Mouse (Mus musculus) intestine, embryonic 15.5 days (tissue): ENCODE data around the gene Apba2. TPM values are rescaled to one million over a fixed set of nuclear protein-coding genes. Genes with fewer than 3 reads are reported as not detected.

Experiments used
- ATAC-seq: fragments of 200-750 bp; cut with Nextera tagmentation; 2 replicates; pipeline ENCODE4 v1.8.0; 2017; ENCODE audit warnings: moderate TSS enrichment, moderate library complexity
- H3K27ac ChIP-seq: fragments of 300-500 bp; sonication (generic); 2 replicates; pipeline ENCODE4 v1.5.1; 2015; ENCODE audit warnings: mild to moderate bottlenecking, inconsistent platforms
- H3K27me3 ChIP-seq: fragments of 300-500 bp; sonication (generic); replicated peaks from 2 replicates; pipeline ENCODE4 v1.6.1; 2015; ENCODE audit warnings: inconsistent platforms
- H3K36me3 ChIP-seq: fragments of 300-500 bp; sonication (generic); 2 replicates; pipeline ENCODE4 v1.6.1; 2015; ENCODE audit warnings: inconsistent platforms
- H3K4me1 ChIP-seq: fragments of 300-500 bp; sonication (generic); replicated peaks from 2 replicates; pipeline ENCODE4 v1.6.1; 2015; ENCODE audit warnings: inconsistent platforms
- H3K4me2 ChIP-seq: fragments of 300-500 bp; sonication (generic); replicated peaks from 2 replicates; pipeline ENCODE4 v1.6.1; 2015; ENCODE audit warnings: mild to moderate bottlenecking, inconsistent platforms
- H3K4me3 ChIP-seq: fragments of 300-500 bp; sonication (generic); replicated peaks from 2 replicates; pipeline ENCODE4 v1.5.1; 2015; ENCODE audit warnings: inconsistent platforms
- H3K9ac ChIP-seq: fragments of 300-500 bp; sonication (generic); 2 replicates; pipeline ENCODE4 v1.6.1; 2015; ENCODE audit warnings: inconsistent platforms
- H3K9me3 ChIP-seq: fragments of 300-500 bp; sonication (generic); 2 replicates; pipeline ENCODE4 v1.6.1; 2016; ENCODE audit warnings: inconsistent platforms
- WGBS: fragments of 180-500 bp; shearing (Covaris S2); methylation state at CpG from one replicate; pipeline ENCODE4 v1.1.7; 2015; 5-methylcytosine and 5-hydroxymethylcytosine counted together
- polyA plus RNA-seq: library from polyadenylated mRNA; unstranded; fragments of >200 nt; fragmentation: Nextera tagmentation; extraction: Ambion mirVana; gene quantifications from 2 replicates; pipeline ENCODE4 v1.2.1, GENCODE M21; 2015

Apba2 gene
- polyA plus RNA-seq, 1 experiment from 2014 or later, result 6.2 TPM

DNA sequence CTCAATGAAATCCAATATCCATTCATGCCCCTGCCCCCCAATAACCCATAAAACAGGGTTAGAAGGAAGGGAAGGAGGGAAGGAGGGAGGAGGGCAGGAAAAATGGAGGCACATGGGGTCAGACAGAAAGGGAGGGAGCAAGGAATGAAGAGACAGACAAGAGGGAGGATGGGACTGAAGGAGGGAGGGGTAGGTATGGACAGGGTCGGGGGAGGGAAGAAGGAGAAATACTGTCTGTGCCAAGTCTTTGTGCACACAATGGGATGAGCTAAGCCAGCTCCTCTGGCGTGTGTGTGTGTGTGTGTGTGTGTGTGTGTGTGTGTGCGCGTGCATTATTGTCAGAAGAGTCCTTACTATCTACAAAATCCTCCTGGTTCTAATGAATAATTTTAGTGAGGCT lies 183.4 kb downstream of the Apba2 start:
- no peaks in the 10 kb centered on the region for H3K27me3 ChIP-seq
- no peak overlapping the region for H3K4me3 ChIP-seq
- no peak for ATAC-seq
- H3K4me1 ChIP-seq, result no peaks in the 10 kb centered on the region
- WGBS, result 64% methylated on average over 4 of the region's 4 CpGs
- H3K9ac ChIP-seq, result no peak overlapping the region
- no peaks in the 10 kb centered on the region for H3K9me3 ChIP-seq
- no peak overlapping the region for H3K4me2 ChIP-seq
- no peak overlapping the region for H3K27ac ChIP-seq
- H3K36me3 ChIP-seq, result no peaks in the 10 kb centered on the region

DNA sequence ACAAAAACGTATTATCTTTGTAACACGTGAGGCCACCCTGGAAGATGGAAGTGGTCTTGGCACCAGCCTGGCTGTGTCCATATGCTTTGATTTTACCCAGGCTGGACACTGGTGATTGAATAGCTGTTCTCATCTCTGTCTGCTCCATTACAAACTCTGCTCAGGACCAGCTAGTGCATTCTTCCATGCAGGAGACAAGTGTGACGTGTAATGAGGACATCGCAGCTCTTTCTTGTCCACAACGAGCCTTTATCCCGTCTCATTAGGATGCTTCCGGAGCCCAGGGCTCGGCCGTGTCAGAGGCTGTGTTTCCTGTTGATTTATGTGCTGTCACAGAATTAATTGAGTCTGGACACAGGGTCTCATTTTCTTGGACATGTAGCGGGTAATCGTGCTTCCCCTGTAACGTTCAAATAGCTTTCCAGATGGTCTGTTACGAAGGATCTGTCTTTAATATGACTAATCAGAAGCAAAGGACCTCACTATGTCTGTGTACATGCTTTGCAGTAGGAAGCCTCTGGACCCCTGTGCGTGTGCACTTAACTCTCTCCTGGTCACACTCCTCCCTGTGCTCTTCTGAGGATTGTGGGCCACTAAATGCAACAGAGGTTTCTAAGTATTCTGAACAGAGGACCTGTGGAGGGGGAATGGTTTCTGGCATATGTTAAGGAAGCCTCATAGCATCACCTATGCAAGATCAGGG lies 186.8 kb downstream of the Apba2 start:
- H3K36me3 ChIP-seq, result no peaks in the 10 kb centered on the region
- no peak overlapping the region for H3K4me2 ChIP-seq
- H3K9ac ChIP-seq, result no peak overlapping the region
- 73% methylated on average over 14 of the region's 14 CpGs for WGBS
- H3K27ac ChIP-seq, result no peak overlapping the region
- no peaks in the 10 kb centered on the region for H3K4me1 ChIP-seq
- ATAC-seq, result no peak
- H3K27me3 ChIP-seq, result no peaks in the 10 kb centered on the region
- H3K9me3 ChIP-seq, result no peaks in the 10 kb centered on the region
- no peak overlapping the region for H3K4me3 ChIP-seq

DNA sequence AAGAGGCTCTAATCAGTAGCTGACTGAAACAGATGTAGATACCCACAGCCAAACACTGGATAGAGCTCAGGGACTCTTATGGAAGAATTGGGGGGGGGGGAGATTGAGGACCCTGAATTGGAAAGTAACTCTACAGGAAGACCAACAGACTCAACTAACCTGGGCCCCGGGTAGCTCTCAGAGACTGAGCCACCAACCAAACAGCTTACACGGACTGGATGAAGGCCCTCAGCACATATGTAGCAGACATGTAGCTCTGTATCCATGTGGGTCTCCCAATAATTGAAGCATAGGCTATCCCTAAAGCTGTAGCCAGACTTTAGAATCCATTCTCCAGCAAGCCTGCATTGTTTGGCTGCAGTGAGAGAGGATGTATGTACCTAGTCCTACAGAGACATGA lies 190.3 kb downstream of the Apba2 start:
- no peaks in the 10 kb centered on the region for H3K27me3 ChIP-seq
- 78% methylated on average over 2 of the region's 2 CpGs for WGBS
- no peaks in the 10 kb centered on the region for H3K9me3 ChIP-seq
- no peaks in the 10 kb centered on the region for H3K4me1 ChIP-seq
- no peak overlapping the region for H3K4me3 ChIP-seq
- no peak overlapping the region for H3K9ac ChIP-seq
- H3K27ac ChIP-seq, result no peak overlapping the region
- ATAC-seq, result no peak
- H3K4me2 ChIP-seq, result no peak overlapping the region
- H3K36me3 ChIP-seq, result no peaks in the 10 kb centered on the region

DNA sequence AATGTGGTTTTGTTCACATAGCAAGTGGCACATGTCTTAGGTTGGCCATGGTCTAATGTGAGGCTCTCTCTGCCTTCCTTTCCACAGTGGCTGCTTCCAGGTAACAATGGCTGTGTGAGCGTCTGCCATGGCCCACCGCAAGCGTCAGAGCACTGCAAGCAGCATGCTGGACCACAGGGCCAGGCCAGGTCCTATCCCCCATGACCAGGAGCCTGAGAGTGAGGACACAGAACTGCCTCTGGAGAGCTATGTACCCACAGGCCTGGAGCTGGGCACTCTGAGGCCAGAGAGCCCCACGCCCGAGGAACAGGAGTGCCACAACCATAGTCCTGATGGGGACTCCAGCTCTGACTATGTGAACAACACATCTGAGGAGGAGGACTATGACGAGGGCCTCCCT lies 193.4 kb downstream of the Apba2 start:
- no peaks in the 10 kb centered on the region for H3K4me1 ChIP-seq
- no peak for ATAC-seq
- no peak overlapping the region for H3K4me3 ChIP-seq
- WGBS, result 93% methylated on average over 6 of the region's 6 CpGs
- no peaks in the 10 kb centered on the region for H3K36me3 ChIP-seq
- H3K27ac ChIP-seq, result no peak overlapping the region
- H3K27me3 ChIP-seq, result no peaks in the 10 kb centered on the region
- H3K4me2 ChIP-seq, result no peak overlapping the region
- H3K9me3 ChIP-seq, result no peaks in the 10 kb centered on the region
- H3K9ac ChIP-seq, result no peak overlapping the region

DNA sequence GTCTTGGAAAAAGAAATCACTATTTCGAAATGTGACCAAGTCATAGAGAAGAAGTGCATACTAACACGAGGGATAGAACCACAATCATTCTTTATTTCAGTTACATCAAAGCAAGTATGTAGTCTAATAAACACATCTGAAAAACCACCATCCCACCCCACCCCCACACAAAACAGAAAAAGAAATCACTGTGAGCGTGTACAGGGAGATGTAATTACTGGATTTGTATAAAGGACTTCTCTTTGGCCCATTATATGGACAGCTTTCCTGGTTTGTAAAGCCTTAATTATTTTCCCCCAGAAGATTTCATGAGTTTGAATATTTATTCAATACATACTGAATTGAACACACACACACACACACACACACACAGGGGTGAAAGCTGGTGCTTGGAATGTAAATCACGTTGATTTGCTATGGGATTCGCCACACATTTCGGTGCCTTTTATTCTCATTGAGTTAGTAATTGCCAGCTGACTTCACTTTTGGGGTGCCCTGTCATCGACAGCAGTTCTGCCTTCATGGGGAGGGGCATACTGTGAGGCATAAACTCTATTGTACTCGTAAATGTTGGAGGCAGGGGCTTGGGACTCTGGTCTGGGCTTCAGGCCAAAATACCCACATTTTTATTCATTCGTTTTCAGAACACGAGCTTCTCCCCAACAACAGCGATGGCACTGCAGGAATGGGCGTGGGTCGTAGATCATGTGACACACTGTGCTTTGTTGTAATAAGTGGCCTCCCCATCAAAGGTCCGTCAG lies 195.2 kb downstream of the Apba2 start:
- Histone ChIP-seq H3K4me1 (no peaks in the 10 kb centered on the region), H3K36me3 (no peaks in the 10 kb centered on the region), H3K4me2 (no peak overlapping the region), H3K27ac (no peak overlapping the region), H3K9ac (no peak overlapping the region), H3K27me3 (no peaks in the 10 kb centered on the region), H3K9me3 (no peaks in the 10 kb centered on the region), H3K4me3 (no peak overlapping the region)
- ATAC-seq, result no peak
- 71% methylated on average over 14 of the region's 14 CpGs for WGBS

DNA sequence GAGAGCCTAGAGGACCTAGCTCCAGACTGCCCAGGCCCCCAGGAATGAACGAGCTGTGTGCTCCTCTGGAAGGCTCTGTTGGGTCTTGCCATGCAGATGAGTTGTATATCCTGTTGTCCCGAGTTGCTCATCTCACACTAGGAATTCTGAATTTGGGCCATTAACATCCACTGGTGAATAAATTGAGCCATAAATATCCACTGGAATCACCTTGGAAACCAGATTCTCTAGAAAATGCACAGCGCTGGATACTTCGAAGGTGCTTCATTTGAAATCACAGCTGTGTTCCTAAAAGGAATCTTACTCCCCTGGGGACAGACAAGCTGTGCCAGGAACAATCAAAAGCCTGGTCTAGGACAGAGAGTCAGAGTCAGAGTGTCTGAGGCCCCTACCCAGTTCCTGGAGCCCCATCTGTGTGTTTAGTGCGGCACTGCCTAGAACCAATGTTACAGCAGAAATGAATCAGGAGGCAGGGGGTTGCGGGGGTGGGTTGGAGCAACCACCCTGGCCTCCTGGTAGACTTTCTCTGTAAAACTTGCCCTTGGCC lies 196.4 kb downstream of the Apba2 start:
- Histone ChIP-seq H3K4me3 (no peak overlapping the region), H3K4me1 (no peaks in the 10 kb centered on the region), H3K9me3 (no peaks in the 10 kb centered on the region), H3K27ac (no peak overlapping the region), H3K36me3 (no peaks in the 10 kb centered on the region), H3K27me3 (no peaks in the 10 kb centered on the region), H3K9ac (no peak overlapping the region), H3K4me2 (no peak overlapping the region)
- 88% methylated on average over 6 of the region's 6 CpGs for whole genome bisulfite sequencing
- ATAC-seq, result no peak

DNA sequence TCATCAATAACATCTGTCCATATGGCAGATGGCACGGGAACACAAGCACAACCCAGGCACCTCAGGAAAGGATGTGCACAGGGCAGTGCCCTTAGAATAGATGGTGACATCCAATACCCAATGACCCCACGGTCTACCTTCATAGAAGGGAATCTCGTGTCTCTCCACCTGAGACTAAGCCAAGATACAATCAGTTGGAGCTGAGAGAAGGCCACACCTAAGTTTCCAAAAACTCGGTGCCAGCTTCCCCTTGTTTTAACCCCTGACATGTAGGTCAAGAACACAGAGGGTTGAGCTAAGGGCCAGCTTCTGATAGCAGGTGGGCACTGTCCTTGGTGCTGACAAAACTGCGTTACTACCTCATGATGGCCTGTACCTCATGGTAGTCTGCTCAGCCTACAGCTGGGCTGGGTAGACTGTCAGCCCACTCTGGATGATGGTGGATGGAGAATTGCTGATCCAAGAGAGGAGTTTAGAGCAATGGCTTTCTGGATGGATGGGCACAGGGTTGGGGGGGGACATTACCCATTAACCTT lies 202.6 kb downstream of the Apba2 start:
- WGBS, result 73% methylated on average over 5 of the region's 5 CpGs
- ATAC-seq, result no peak
- Histone ChIP-seq H3K4me3 (no peak overlapping the region), H3K27ac (no peak overlapping the region), H3K36me3 (no peaks in the 10 kb centered on the region), H3K4me1 (no peaks in the 10 kb centered on the region), H3K9ac (no peak overlapping the region), H3K9me3 (no peaks in the 10 kb centered on the region), H3K27me3 (no peaks in the 10 kb centered on the region), H3K4me2 (no peak overlapping the region)

DNA sequence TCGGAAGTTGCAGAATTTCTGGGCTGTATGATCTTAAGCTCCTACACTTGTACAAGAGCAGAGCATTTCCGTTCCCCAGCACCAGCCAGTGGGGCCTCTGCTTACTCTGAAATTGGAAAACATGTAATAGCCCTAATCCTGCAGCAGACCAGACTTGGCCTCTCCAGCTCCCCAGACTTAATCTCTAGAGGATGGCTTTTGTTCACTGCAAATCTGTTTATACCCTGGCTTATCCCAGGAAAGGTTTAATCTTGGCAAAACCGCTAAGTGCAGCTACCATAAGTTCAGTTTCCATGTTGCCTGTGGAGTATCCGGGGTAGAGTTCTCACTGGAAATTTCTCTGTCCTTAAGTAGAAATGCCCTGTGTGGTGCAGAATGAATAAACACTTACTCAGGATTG lies 206.7 kb downstream of the Apba2 start:
- Histone ChIP-seq H3K36me3 (no peaks in the 10 kb centered on the region), H3K27ac (no peak overlapping the region), H3K4me3 (no peak overlapping the region), H3K4me2 (no peak overlapping the region), H3K9me3 (no peaks in the 10 kb centered on the region), H3K4me1 (no peaks in the 10 kb centered on the region), H3K27me3 (no peaks in the 10 kb centered on the region), H3K9ac (no peak overlapping the region)
- 85% methylated on average over 4 of the region's 4 CpGs for WGBS
- ATAC-seq, result no peak

DNA sequence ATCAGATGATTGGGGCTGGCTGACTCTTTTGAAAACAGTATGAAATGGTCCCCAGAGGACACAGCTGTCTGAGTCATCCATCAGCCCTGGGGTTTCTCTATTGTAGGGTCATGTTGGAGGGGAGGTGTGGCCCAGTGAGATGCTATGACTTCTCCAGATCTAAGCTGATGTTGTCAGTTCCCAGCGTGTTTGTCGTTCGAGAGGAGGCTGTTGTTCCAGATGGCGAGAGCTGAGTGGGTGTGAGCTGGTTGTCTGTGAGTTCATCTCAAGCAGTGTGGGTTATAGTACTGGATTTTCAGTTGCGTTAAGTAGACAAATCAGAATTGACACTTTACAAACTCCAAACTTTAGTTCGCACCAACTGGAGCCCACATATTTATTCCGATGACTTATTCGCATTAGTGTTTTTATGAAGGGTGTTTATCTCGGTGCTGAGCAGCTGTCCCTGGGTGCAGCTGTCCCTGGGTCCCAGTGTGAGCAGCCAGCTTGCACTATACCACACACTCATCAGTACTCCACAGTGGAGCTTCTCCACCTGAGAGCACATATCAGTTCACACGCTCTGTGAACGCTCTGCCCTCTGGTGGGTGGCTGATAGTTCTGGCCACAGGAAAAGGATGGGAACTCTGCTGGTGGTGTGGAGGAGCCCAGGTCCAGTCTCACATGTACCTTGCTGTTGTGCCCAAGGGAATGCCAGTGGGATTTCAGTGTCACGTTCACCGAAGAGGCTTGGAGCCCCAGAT lies 208.2 kb downstream of the Apba2 start:
- H3K4me3 ChIP-seq, result no peak overlapping the region
- H3K4me1 ChIP-seq, result no peaks in the 10 kb centered on the region
- no peak for ATAC-seq
- 80% methylated on average over 13 of the region's 13 CpGs for WGBS
- H3K27me3 ChIP-seq, result no peaks in the 10 kb centered on the region
- H3K9me3 ChIP-seq, result no peaks in the 10 kb centered on the region
- H3K27ac ChIP-seq, result no peak overlapping the region
- no peaks in the 10 kb centered on the region for H3K36me3 ChIP-seq
- H3K9ac ChIP-seq, result no peak overlapping the region
- no peak overlapping the region for H3K4me2 ChIP-seq

DNA sequence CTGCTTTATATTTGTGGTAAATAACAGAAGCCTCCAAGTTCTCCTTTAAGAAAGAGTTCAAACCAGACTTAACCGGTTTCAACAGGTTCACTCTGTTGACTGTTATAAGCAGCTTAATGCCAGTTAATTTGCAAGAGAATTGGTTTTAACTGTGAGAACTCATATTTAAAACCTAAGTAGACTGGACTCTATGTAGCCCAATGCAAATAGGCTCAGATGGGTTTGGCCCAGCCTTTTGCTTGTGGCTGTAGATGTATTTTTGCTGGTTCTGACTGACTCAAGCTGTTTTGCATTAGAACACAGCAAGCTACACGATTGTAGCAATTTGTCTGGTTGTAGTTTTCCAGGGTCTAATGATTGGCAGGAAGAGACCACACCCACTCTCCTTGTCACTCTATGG lies 214.8 kb downstream of the Apba2 start:
- no peak overlapping the region for H3K4me3 ChIP-seq
- WGBS, result 78% methylated on average over 2 of the region's 2 CpGs
- ATAC-seq, result no peak

DNA sequence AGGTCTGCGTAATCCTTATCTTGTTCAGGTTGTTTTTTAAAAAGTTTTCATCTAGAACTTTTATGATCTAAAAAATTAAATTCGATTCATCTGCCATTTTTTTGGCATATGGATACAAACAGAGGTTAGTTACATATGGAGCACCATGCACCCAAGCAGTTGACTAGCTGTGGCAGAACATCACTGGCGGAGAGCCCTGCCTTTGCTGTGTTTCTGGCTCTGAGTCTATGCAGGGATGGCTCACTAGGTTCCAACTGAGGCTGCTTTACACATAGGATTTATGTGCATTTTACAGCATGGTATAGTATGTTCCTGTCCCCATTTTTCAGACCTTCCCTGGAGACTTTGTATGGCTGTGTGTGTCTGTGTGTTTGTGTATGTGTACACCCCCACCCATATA lies 221.8 kb downstream of the Apba2 start:
- no peaks in the 10 kb centered on the region for H3K36me3 ChIP-seq
- no peak overlapping the region for H3K27ac ChIP-seq
- WGBS, result 86% methylated on average over 3 of the region's 3 CpGs
- no peak overlapping the region for H3K9ac ChIP-seq
- H3K4me2 ChIP-seq, result no peak overlapping the region
- no peaks in the 10 kb centered on the region for H3K27me3 ChIP-seq
- H3K4me1 ChIP-seq, result no peaks in the 10 kb centered on the region
- ATAC-seq, result no peak
- no peak overlapping the region for H3K4me3 ChIP-seq
- no peaks in the 10 kb centered on the region for H3K9me3 ChIP-seq

More for the DNA sequence above, 214.8 kb downstream of the Apba2 start:
- Histone ChIP-seq H3K4me2 (no peak overlapping the region), H3K36me3 (no peaks in the 10 kb centered on the region), H3K9me3 (no peaks in the 10 kb centered on the region), H3K27me3 (no peaks in the 10 kb centered on the region), H3K27ac (no peak overlapping the region), H3K4me1 (no peaks in the 10 kb centered on the region), H3K9ac (no peak overlapping the region)

DNA sequence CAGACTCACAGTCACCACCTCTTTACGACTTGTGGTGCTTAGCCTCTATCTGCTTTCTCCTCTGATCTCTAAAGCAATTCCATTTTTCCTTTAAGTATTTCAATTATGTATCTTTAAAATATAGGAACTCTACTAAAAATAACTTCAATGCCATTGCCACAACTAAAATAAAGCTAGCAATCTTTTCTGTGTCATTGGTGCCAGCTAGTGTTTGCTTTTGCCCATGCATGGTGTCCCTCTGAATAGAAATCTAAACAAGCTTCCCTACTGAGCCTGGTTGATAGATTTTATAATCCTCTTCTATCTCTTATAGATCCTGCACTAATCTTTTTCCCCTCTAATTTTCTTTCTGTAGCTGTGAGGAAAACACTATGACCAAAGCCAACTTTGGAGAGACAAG lies 222.9 kb downstream of the Apba2 start:
- Histone ChIP-seq H3K4me2 (no peak overlapping the region), H3K4me3 (no peak overlapping the region), H3K9ac (no peak overlapping the region), H3K36me3 (no peaks in the 10 kb centered on the region), H3K9me3 (no peaks in the 10 kb centered on the region), H3K4me1 (no peaks in the 10 kb centered on the region), H3K27ac (no peak overlapping the region), H3K27me3 (no peaks in the 10 kb centered on the region)
- ATAC-seq, result no peak
- 86% methylated on average over 1 of the region's 1 CpGs for WGBS
